Mouse (Mus musculus) stomach, embryonic 15.5 days (tissue): Measurements from ENCODE around the gene Heatr9. TPM values are rescaled to one million over a fixed set of nuclear protein-coding genes. Genes with fewer than 3 reads are reported as not detected.

Source experiments
- ATAC-seq: fragments of 200-750 bp; cut with Nextera tagmentation; 2 replicates; pipeline ENCODE4 v1.8.0; 2017; ENCODE audit warnings: low read depth, moderate number of reproducible peaks, moderate TSS enrichment; ENCODE audit not compliant: insufficient read depth, low FRiP score
- H3K27ac ChIP-seq: fragments of 300-500 bp; sonication (generic); 2 replicates; pipeline ENCODE4 v1.5.1; 2015; ENCODE audit warnings: mild to moderate bottlenecking, inconsistent platforms
- H3K27me3 ChIP-seq: fragments of 300-500 bp; sonication (generic); replicated peaks from 2 replicates; pipeline ENCODE4 v1.6.1; 2015; ENCODE audit warnings: inconsistent platforms
- H3K36me3 ChIP-seq: fragments of 300-500 bp; sonication (generic); 2 replicates; pipeline ENCODE4 v1.6.1; 2015; ENCODE audit warnings: inconsistent platforms
- H3K4me1 ChIP-seq: fragments of 300-500 bp; sonication (generic); 2 replicates; pipeline ENCODE4 v1.6.1; 2015; ENCODE audit warnings: inconsistent platforms
- H3K4me2 ChIP-seq: fragments of 300-500 bp; sonication (generic); 2 replicates; pipeline ENCODE4 v1.6.1; 2015; ENCODE audit warnings: mild to moderate bottlenecking, inconsistent platforms
- H3K4me3 ChIP-seq: fragments of 300-500 bp; sonication (generic); replicated peaks from 2 replicates; pipeline ENCODE4 v1.5.1; 2015; ENCODE audit warnings: inconsistent platforms
- H3K9ac ChIP-seq: fragments of 300-500 bp; sonication (generic); 2 replicates; pipeline ENCODE4 v1.6.1; 2015; ENCODE audit warnings: inconsistent platforms
- H3K9me3 ChIP-seq: fragments of 300-500 bp; sonication (generic); 2 replicates; pipeline ENCODE4 v1.6.1; 2016; ENCODE audit warnings: inconsistent platforms
- WGBS: fragments of 180-500 bp; shearing (Covaris S2); methylation state at CpG from one replicate; pipeline ENCODE4 v1.1.7; 2015; 5-methylcytosine and 5-hydroxymethylcytosine counted together
- polyA plus RNA-seq: library from polyadenylated mRNA; unstranded; fragments of >200 nt; fragmentation: Nextera tagmentation; extraction: Ambion mirVana; gene quantifications from 2 replicates; pipeline ENCODE4 v1.2.1, GENCODE M21; 2015

Gene Heatr9
- polyA plus RNA-seq, 1 experiment from 2014 or later: not detected

DNA sequence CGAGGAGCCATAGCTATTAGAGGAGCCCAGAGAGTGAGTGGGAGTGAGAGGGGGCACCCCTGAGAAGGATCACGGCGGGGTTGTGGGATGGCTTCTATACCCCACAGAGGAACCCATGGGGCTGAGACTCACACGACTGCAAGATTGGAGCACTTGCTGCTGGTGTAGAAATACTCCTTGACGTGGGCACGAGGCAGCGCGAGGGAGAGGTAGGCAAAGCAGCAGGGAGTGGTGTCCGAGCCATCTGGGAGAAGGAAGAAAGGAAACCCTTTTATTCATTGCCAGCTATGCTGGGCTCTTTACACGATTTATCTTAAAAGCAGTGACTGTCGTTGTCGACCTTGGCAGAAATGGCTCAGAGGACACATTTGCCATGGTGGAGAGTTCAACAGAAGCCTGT, 7.0 kb upstream of the Heatr9 start:
- Histone ChIP-seq H3K36me3 (no peaks in the 10 kb centered on the region), H3K9ac (no peak overlapping the region), H3K4me1 (no peaks in the 10 kb centered on the region), H3K27me3 (no peaks in the 10 kb centered on the region), H3K27ac (no peak overlapping the region), H3K9me3 (no peaks in the 10 kb centered on the region), H3K4me3 (no peak overlapping the region), H3K4me2 (no peak overlapping the region)
- WGBS: 72% methylated on average over 12 of the region's 12 CpGs
- ATAC-seq: no peak

DNA sequence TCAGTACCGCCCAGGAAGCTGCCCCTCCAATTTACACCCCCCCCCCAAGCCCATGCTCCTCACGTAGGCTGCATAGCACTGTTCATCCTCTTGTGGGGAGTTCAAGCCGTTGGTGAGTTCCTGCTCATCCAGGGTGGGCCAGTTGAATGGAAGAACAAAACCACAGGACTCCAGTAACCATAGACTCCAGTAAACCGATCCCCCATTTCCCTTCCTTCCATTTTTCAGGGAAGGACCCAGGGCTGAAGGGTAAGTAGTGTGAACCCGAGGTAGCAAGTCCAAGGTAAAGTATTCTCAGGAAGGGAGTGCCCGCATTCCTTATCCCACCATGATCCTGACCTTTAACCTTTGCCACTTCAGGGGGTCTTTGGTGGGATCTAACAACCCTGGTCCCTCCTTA, 3.6 kb downstream of the Heatr9 start:
- Histone ChIP-seq H3K36me3 (no peaks in the 10 kb centered on the region), H3K27ac (no peak overlapping the region), H3K4me1 (no peaks in the 10 kb centered on the region), H3K4me2 (no peak overlapping the region), H3K9me3 (no peaks in the 10 kb centered on the region), H3K4me3 (no peak overlapping the region), H3K27me3 (no peaks in the 10 kb centered on the region), H3K9ac (no peak overlapping the region)
- WGBS: 78% methylated on average over 6 of the region's 6 CpGs
- ATAC-seq: no peak

- Histone ChIP-seq H3K9ac (no peak overlapping the region), H3K9me3 (no peaks in the 10 kb centered on the region), H3K4me1 (no peaks in the 10 kb centered on the region), H3K36me3 (no peaks in the 10 kb centered on the region), H3K4me2 (no peak overlapping the region), H3K27me3 (no peaks in the 10 kb centered on the region), H3K4me3 (no peak overlapping the region), H3K27ac (no peak overlapping the region)
- no peak for ATAC-seq
Measured at GRCm38 (mm10) chr11:83517153-83517552, 4.8 kb downstream of the Heatr9 start.

DNA sequence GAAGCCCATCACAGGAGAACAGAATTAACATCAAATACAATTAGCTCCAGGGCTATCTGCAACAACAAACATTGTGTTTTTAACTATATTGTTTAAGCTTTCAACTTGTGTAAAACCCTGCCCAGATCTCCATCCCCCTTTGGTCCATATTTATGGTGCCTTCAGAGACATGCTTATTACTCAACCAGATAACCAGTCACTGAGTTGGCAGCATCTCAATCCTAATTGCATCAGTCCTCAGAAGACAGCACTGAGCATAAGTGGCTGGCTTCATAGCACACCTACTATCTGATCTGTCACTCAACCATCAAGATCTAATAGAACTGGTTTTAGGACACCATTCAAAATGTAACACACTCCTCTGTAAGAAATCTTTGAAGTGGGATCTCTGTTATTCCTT, 12.5 kb downstream of the Heatr9 start:
- Histone ChIP-seq H3K4me1 (no peaks in the 10 kb centered on the region), H3K4me2 (no peak overlapping the region), H3K27ac (no peak overlapping the region), H3K9ac (no peak overlapping the region), H3K36me3 (peaks cover 14% of the 10 kb centered on the region), H3K27me3 (no peaks in the 10 kb centered on the region), H3K4me3 (no peak overlapping the region), H3K9me3 (no peaks in the 10 kb centered on the region)
- ATAC-seq: no peak

GRCm38 (mm10) chr11:83504308-83504707, 17.7 kb downstream of the Heatr9 start:
- Histone ChIP-seq H3K4me2 (no peak overlapping the region), H3K4me1 (no peaks in the 10 kb centered on the region), H3K9me3 (no peaks in the 10 kb centered on the region), H3K27ac (no peak overlapping the region), H3K27me3 (no peaks in the 10 kb centered on the region), H3K36me3 (peaks cover 42% of the 10 kb centered on the region), H3K9ac (no peak overlapping the region), H3K4me3 (no peak overlapping the region)
- WGBS: 93% methylated on average over 5 of the region's 5 CpGs
- no peak for ATAC-seq

DNA sequence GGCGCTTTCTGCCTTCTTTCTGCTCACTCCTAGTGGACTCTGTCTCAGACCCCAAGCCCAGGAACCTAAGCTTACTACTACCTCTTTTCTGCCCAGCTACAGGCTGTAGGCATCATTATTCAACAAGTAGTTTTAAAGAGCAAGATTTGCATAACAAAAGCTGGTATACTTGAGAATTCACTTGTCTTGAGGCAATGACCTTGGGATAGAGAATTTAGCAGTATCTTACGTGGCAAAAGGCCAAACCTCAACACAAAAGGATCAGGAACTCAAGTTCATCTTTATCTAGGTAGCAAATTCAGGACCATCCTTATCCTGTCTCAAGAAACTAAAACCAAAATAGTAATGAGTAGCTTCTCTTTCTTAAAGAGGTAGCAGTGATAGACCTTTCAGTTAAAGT, 26.4 kb downstream of the Heatr9 start:
- no peak for ATAC-seq
- Histone ChIP-seq H3K36me3 (no peaks in the 10 kb centered on the region), H3K27me3 (no peaks in the 10 kb centered on the region), H3K4me2 (no peak overlapping the region), H3K9ac (no peak overlapping the region), H3K4me3 (no peak overlapping the region), H3K4me1 (no peaks in the 10 kb centered on the region), H3K9me3 (no peaks in the 10 kb centered on the region), H3K27ac (no peak overlapping the region)
- 91% methylated on average over 2 of the region's 2 CpGs for WGBS

- 0 out of 2 replicates have a peak, but pooled peaks cover 2% of the 10 kb centered on the region for H3K36me3 ChIP-seq
- no peaks in the 10 kb centered on the region for H3K9me3 ChIP-seq
- H3K27me3 ChIP-seq: no peaks in the 10 kb centered on the region
- no peak overlapping the region for H3K4me2 ChIP-seq
- no peak overlapping the region for H3K27ac ChIP-seq
- H3K4me3 ChIP-seq: no peak overlapping the region
- H3K9ac ChIP-seq: no peak overlapping the region
- ATAC-seq: no peak
- 83% methylated on average over 4 of the region's 4 CpGs for WGBS
- H3K4me1 ChIP-seq: no peaks in the 10 kb centered on the region
Measured at GRCm38 (mm10) chr11:83491488-83491887, 30.5 kb downstream of the Heatr9 start.

GRCm38 (mm10) chr11:83473235-83474016, 48.5 kb downstream of the Heatr9 start:
- WGBS: under 1% methylated on average over 49 of the region's 52 CpGs
- Histone ChIP-seq H3K4me3 (peak overlapping the region; percentile 79), H3K4me2 (peak overlapping the region; percentile 66), H3K9ac (peak overlapping the region; percentile 76), H3K9me3 (no peaks in the 10 kb centered on the region), H3K27ac (peak overlapping the region; percentile 98), H3K36me3 (peaks cover 3% of the 10 kb centered on the region; the same call in 1 of the 2 replicates), H3K27me3 (no peaks in the 10 kb centered on the region), H3K4me1 (peaks cover 9% of the 10 kb centered on the region)
- ATAC-seq: peak; percentile 75

- Histone ChIP-seq H3K27me3 (no peaks in the 10 kb centered on the region), H3K9ac (peak within 1 kb of the TSS; percentile 76), H3K4me1 (peaks cover 9% of the 10 kb centered on the region), H3K4me3 (peak within 1 kb of the TSS; percentile 79), H3K36me3 (peaks cover under 1% of the 10 kb centered on the region; the same call in 1 of the 2 replicates), H3K9me3 (no peaks in the 10 kb centered on the region), H3K4me2 (peak within 1 kb of the TSS; percentile 70), H3K27ac (peak within 1 kb of the TSS; percentile 98)
- peak; percentile 98 for ATAC-seq
- under 1% methylated on average over 66 of the region's 66 CpGs for WGBS
Measured at GRCm38 (mm10) chr11:83472324-83473234, 49.4 kb downstream of the Heatr9 start, which contains the start of gene Taf15. Gene Taf15 (plus strand): TSS chr11:83473086.

GRCm38 (mm10) chr11:83471766-83472165, 50.2 kb downstream of the Heatr9 start:
- no peak for ATAC-seq
- WGBS: 56% methylated on average over 2 of the region's 2 CpGs
- H3K27me3 ChIP-seq: no peaks in the 10 kb centered on the region
- H3K36me3 ChIP-seq: no peaks in the 10 kb centered on the region
- H3K4me3 ChIP-seq: peak overlapping the region; percentile 79
- H3K4me2 ChIP-seq: peak overlapping the region; percentile 70
- H3K9me3 ChIP-seq: no peaks in the 10 kb centered on the region
- H3K4me1 ChIP-seq: peaks cover 9% of the 10 kb centered on the region
- H3K9ac ChIP-seq: peak overlapping the region; percentile 39; the same call in 1 of the 2 replicates
- peak overlapping the region; percentile 98 for H3K27ac ChIP-seq

DNA sequence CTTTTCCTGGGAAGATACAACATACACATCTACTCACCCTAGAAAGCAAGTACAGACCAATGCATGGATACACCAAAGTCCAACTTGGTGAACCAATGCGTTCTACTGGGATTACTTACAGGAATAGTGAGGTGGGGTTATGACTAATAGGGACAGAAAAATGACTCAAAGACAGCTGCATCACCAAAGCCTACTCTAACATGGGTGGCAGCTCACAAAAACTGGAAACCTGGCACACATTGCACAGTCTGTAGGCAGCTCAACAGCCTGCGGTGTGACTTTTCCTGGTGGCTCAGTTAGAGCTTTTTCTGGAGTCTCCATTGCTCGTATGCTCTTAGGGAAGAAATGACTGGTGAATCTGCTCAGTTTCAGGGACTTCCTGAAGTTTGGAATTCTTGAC, 53.2 kb downstream of the Heatr9 start:
- no peak overlapping the region for H3K9ac ChIP-seq
- no peaks in the 10 kb centered on the region for H3K9me3 ChIP-seq
- no peaks in the 10 kb centered on the region for H3K36me3 ChIP-seq
- ATAC-seq: no peak
- H3K4me2 ChIP-seq: no peak overlapping the region
- H3K4me3 ChIP-seq: no peak overlapping the region
- H3K27ac ChIP-seq: no peak overlapping the region
- H3K4me1 ChIP-seq: peaks cover 5% of the 10 kb centered on the region
- peaks cover 8% of the 10 kb centered on the region; the same call in 1 of the 2 replicates for H3K27me3 ChIP-seq
- 97% methylated on average over 3 of the region's 3 CpGs for WGBS

DNA sequence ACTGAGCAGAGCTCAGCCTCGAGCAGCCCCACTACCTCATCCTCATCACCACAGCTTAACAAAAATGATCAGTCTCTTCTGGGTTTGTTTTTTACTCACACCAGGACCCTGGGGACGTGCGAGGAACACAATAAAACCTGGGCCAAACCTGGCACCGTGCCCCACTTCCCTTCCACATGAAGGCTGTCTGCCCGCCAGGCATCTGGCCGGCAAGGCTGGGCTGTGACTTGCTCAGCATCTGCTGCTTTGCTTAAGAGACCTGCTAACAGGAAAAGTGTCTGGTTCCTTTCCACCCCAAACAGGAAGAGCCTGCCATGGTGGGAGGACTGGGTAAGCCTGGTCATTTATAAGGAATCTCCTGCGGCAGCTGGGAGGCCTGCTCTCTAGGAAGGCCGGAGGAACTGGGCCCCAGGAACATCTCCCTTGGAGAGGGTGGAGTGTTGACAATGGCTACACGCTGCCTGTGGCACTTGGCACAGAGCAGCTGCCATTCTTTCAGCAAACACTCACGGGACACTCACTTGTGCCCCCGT, 54.8 kb downstream of the Heatr9 start:
- WGBS: 55% methylated on average over 11 of the region's 11 CpGs
- ATAC-seq: peak; percentile 40; the same call in 1 of the 2 replicates

More for the DNA sequence above, 54.8 kb downstream of the Heatr9 start:
- Histone ChIP-seq H3K9me3 (no peaks in the 10 kb centered on the region), H3K27me3 (peaks cover 14% of the 10 kb centered on the region), H3K27ac (no peak overlapping the region), H3K36me3 (no peaks in the 10 kb centered on the region), H3K4me3 (no peak overlapping the region), H3K9ac (no peak overlapping the region), H3K4me2 (no peak overlapping the region), H3K4me1 (peaks cover 3% of the 10 kb centered on the region)
